Mouse (Mus musculus) lung, embryonic 14.5 days (tissue): ENCODE measurements around the gene Nell1. TPM values are rescaled to one million over a fixed set of nuclear protein-coding genes. Genes with fewer than 3 reads are reported as not detected.
A peak's percentile ranks its signal among the peaks of the same experiment; 100 is the strongest.
"Not testable (repeated sequence)": the region's sequence is repeated elsewhere in the genome, so short reads cannot be mapped to it uniquely, and the experiment has no call there.

Experiments
- ATAC-seq: fragments of 200-750 bp; cut with Nextera tagmentation; 2 replicates; pipeline ENCODE4 v1.8.0; 2017; ENCODE audit warnings: mild to moderate bottlenecking, moderate TSS enrichment, moderate library complexity; ENCODE audit not compliant: insufficient read depth
- DNase-seq: peaks from one replicate; pipeline ENCODE4 v3.0.0-alpha.2; 2015
- H3K27ac ChIP-seq: fragments of 300-500 bp; sonication (generic); 2 replicates; pipeline ENCODE4 v1.5.1; 2014; ENCODE audit warnings: low read depth, mild to moderate bottlenecking, moderate library complexity
- H3K27me3 ChIP-seq: fragments of 300-500 bp; sonication (generic); 2 replicates; pipeline ENCODE4 v1.6.1; 2014; ENCODE audit warnings: low read length, control low read depth; ENCODE audit not compliant: insufficient read depth
- H3K36me3 ChIP-seq: fragments of 300-500 bp; sonication (generic); 2 replicates; pipeline ENCODE4 v1.6.1; 2014; ENCODE audit warnings: control low read depth; ENCODE audit not compliant: insufficient read depth
- H3K4me1 ChIP-seq: fragments of 300-500 bp; sonication (generic); 2 replicates; pipeline ENCODE4 v1.6.1; 2014; ENCODE audit warnings: antibody characterized with exemption, control low read depth; ENCODE audit not compliant: insufficient read depth
- H3K4me2 ChIP-seq: fragments of 300-500 bp; sonication (generic); 2 replicates; pipeline ENCODE4 v1.6.1; 2014; ENCODE audit warnings: mild to moderate bottlenecking
- H3K4me3 ChIP-seq: fragments of 300-500 bp; sonication (generic); 2 replicates; pipeline ENCODE4 v1.5.1; 2014; ENCODE audit warnings: low read depth, low read length
- H3K9ac ChIP-seq: fragments of 300-500 bp; sonication (generic); 2 replicates; pipeline ENCODE4 v1.6.1; 2014
- H3K9me3 ChIP-seq: fragments of 300-500 bp; sonication (generic); 2 replicates; pipeline ENCODE4 v1.6.1; 2016; ENCODE audit warnings: low read depth, low read length, control low read depth
- CTCF ChIP-seq: IDR thresholded peaks from 2 replicates; pipeline ENCODE4 v1.5.1; 2016; ENCODE audit warnings: antibody characterized with exemption, low read depth
- WGBS: fragments of 180-500 bp; shearing (Covaris S2); extraction: QIAGEN DNeasy Blood & Tissue Kit; methylation state at CpG from one replicate; pipeline ENCODE4 v1.1.7; 2014; 5-methylcytosine and 5-hydroxymethylcytosine counted together
- polyA plus RNA-seq: library from polyadenylated mRNA; unstranded; fragments of >200 nt; fragmentation: Nextera tagmentation; extraction: Ambion mirVana; gene quantifications from 2 replicates; pipeline ENCODE4 v1.2.1, GENCODE M21; 2014

Nell1 gene
- 2.8 and 3.3 TPM in 2 replicates for polyA plus RNA-seq

- peak within 1 kb of the TSS; percentile 36 for H3K9ac ChIP-seq
- ATAC-seq (peak; percentile 60; the same call in 1 of the 2 replicates), DNase-seq (peak; percentile 45)
- H3K36me3 ChIP-seq = no peaks in the 10 kb centered on the region
- H3K27me3 ChIP-seq = peaks cover 58% of the 10 kb centered on the region
- no peaks in the 10 kb centered on the region for H3K4me1 ChIP-seq
- WGBS = 2% methylated on average over 51 of the region's 52 CpGs
- no peak within 1 kb of the TSS for H3K27ac ChIP-seq
- TF ChIP-seq CTCF = peak; percentile 10; the same call in 1 of the 2 replicates
- no peaks in the 10 kb centered on the region for H3K9me3 ChIP-seq
- H3K4me3 ChIP-seq = peak within 1 kb of the TSS; percentile 47
- H3K4me2 ChIP-seq = peak within 1 kb of the TSS; percentile 92
Measured at GRCm38 (mm10) chr7:49974841-49975440, at the start of gene Nell1. TSS of gene Nell1 (plus strand) at chr7:49974864.

GRCm38 (mm10) chr7:49928571-49928970 is 46.1 kb upstream of the Nell1 start:
- Histone ChIP-seq H3K9me3 (no peaks in the 10 kb centered on the region), H3K27ac (no peak overlapping the region), H3K4me2 (no peak overlapping the region), H3K36me3 (no peaks in the 10 kb centered on the region), H3K9ac (no peak overlapping the region), H3K27me3 (no peaks in the 10 kb centered on the region), H3K4me1 (no peaks in the 10 kb centered on the region), H3K4me3 (no peak overlapping the region)
- WGBS = 41% methylated on average over 3 of the region's 3 CpGs
- no peak for TF ChIP-seq CTCF
- peak; percentile 77; the same call in 1 of the 2 replicates for ATAC-seq
- DNase-seq = peak; percentile 17

GRCm38 (mm10) chr7:49929999-49930398 is 44.7 kb upstream of the Nell1 start:
- no peak for TF ChIP-seq CTCF
- no peak overlapping the region for H3K27ac ChIP-seq
- H3K4me2 ChIP-seq = no peak overlapping the region
- no peaks in the 10 kb centered on the region for H3K9me3 ChIP-seq
- ATAC-seq (no peak), DNase-seq (no peak)
- H3K4me1 ChIP-seq = no peaks in the 10 kb centered on the region
- H3K36me3 ChIP-seq = no peaks in the 10 kb centered on the region
- H3K4me3 ChIP-seq = no peak overlapping the region
- H3K9ac ChIP-seq = no peak overlapping the region
- WGBS = 62% methylated on average over 4 of the region's 4 CpGs
- no peaks in the 10 kb centered on the region for H3K27me3 ChIP-seq

GRCm38 (mm10) chr7:49933386-49934115 is 41.1 kb upstream of the Nell1 start:
- H3K4me2 ChIP-seq, H3K27me3 ChIP-seq, H3K4me3 ChIP-seq, H3K36me3 ChIP-seq, DNase-seq, ATAC-seq, H3K9ac ChIP-seq, H3K4me1 ChIP-seq, H3K9me3 ChIP-seq, H3K27ac ChIP-seq: not testable (repeated sequence)
- WGBS = 81% methylated on average over 14 of the region's 14 CpGs

GRCm38 (mm10) chr7:49936821-49937220 is 37.8 kb upstream of the Nell1 start:
- Histone ChIP-seq H3K4me1 (no peaks in the 10 kb centered on the region), H3K4me3 (no peak overlapping the region), H3K9me3 (no peaks in the 10 kb centered on the region), H3K27me3 (no peaks in the 10 kb centered on the region), H3K4me2 (no peak overlapping the region), H3K36me3 (no peaks in the 10 kb centered on the region), H3K9ac (no peak overlapping the region), H3K27ac (no peak overlapping the region)
- 84% methylated on average over 3 of the region's 3 CpGs for WGBS
- no peak for TF ChIP-seq CTCF
- no peak for ATAC-seq
- DNase-seq = no peak

GRCm38 (mm10) chr7:49942023-49942422 is 32.6 kb upstream of the Nell1 start:
- Histone ChIP-seq H3K4me3 (no peak overlapping the region), H3K4me1 (no peaks in the 10 kb centered on the region), H3K36me3 (no peaks in the 10 kb centered on the region), H3K27me3 (no peaks in the 10 kb centered on the region), H3K4me2 (no peak overlapping the region), H3K9me3 (no peaks in the 10 kb centered on the region), H3K9ac (no peak overlapping the region), H3K27ac (no peak overlapping the region)
- TF ChIP-seq CTCF = no peak
- DNase-seq = no peak
- no peak for ATAC-seq
- WGBS = 72% methylated on average over 3 of the region's 3 CpGs

- no peak for ATAC-seq
- H3K27me3 ChIP-seq = no peaks in the 10 kb centered on the region
- TF ChIP-seq CTCF = no peak
Measured at GRCm38 (mm10) chr7:49942490-49942889, 32.2 kb upstream of the Nell1 start.

More at GRCm38 (mm10) chr7:49942490-49942889, 32.2 kb upstream of the Nell1 start:
- Histone ChIP-seq H3K9ac (no peak overlapping the region), H3K4me1 (no peaks in the 10 kb centered on the region), H3K27ac (no peak overlapping the region), H3K4me2 (no peak overlapping the region), H3K4me3 (no peak overlapping the region), H3K36me3 (no peaks in the 10 kb centered on the region), H3K9me3 (no peaks in the 10 kb centered on the region)
- no peak for DNase-seq
- WGBS = 66% methylated on average over 5 of the region's 5 CpGs
